Mouse (Mus musculus): Measurements from ENCODE around the gene Sowaha. TPM values are rescaled to one million over a fixed set of nuclear protein-coding genes. Genes with fewer than 3 reads are reported as not detected.

Gene Sowaha
- polyA plus RNA-seq, 1 experiment from 2014 or later, result 0.26 TPM

GRCm38 (mm10) chr11:53458996-53459395 lies 21.1 kb downstream of the Sowaha start:
- WGBS, result 63% methylated on average over 3 of the region's 3 CpGs
- no peak overlapping the region for H3K4me3 ChIP-seq
- no peaks in the 10 kb centered on the region for H3K36me3 ChIP-seq
- H3K27ac ChIP-seq, result no peak overlapping the region
- H3K9me3 ChIP-seq, result no peaks in the 10 kb centered on the region
- H3K4me1 ChIP-seq (replicated peaks), result peaks cover 31% of the 10 kb centered on the region
- peaks cover 94% of the 10 kb centered on the region for H3K27me3 ChIP-seq (ENCODE audit: insufficient read depth, poor library complexity, severe bottlenecking)
- no peak for DNase-seq (ENCODE audit: low spot score)

GRCm38 (mm10) chr11:53457372-53457954 lies 22.6 kb downstream of the Sowaha start:
- peak overlapping the region; percentile 62 for H3K4me3 ChIP-seq
- no peak for DNase-seq (ENCODE audit: low spot score)
- H3K27me3 ChIP-seq (ENCODE audit: insufficient read depth, poor library complexity, severe bottlenecking), result peaks cover 79% of the 10 kb centered on the region
- no peaks in the 10 kb centered on the region for H3K36me3 ChIP-seq
- WGBS, result 4% methylated on average over 29 of the region's 29 CpGs
- H3K9me3 ChIP-seq, result no peaks in the 10 kb centered on the region
- H3K4me1 ChIP-seq (replicated peaks), result peaks cover 18% of the 10 kb centered on the region
- peak overlapping the region; percentile 79 for H3K27ac ChIP-seq

- H3K9me3 ChIP-seq, result no peaks in the 10 kb centered on the region
- DNase-seq (ENCODE audit: low spot score), result peak; percentile 64
- peaks cover 72% of the 10 kb centered on the region for H3K27me3 ChIP-seq (ENCODE audit: insufficient read depth, poor library complexity, severe bottlenecking)
- 4% methylated on average over 42 of the region's 42 CpGs for WGBS
- H3K4me1 ChIP-seq (replicated peaks), result peaks cover 14% of the 10 kb centered on the region
- H3K36me3 ChIP-seq, result no peaks in the 10 kb centered on the region
- H3K27ac ChIP-seq, result peak within 1 kb of the TSS; percentile 79
- H3K4me3 ChIP-seq, result peak within 1 kb of the TSS; percentile 62
These were observed 23.4 kb downstream of the Sowaha start, which contains the start of the genes Gm10447 and Shroom1 for GRCm38 (mm10) chr11:53456474-53457371. Gm10447 (minus strand) TSS chr11:53457110. Shroom1 (plus strand) TSS chr11:53457205.

GRCm38 (mm10) chr11:53453031-53453430 lies 27.0 kb downstream of the Sowaha start:
- WGBS, result 88% methylated on average over 5 of the region's 5 CpGs
- DNase-seq (ENCODE audit: low spot score), result no peak

GRCm38 (mm10) chr11:53452396-53452795 lies 27.7 kb downstream of the Sowaha start:
- no peaks in the 10 kb centered on the region for H3K36me3 ChIP-seq
- no peak overlapping the region for H3K4me3 ChIP-seq
- peaks cover 7% of the 10 kb centered on the region for H3K4me1 ChIP-seq (replicated peaks)
- no peak for DNase-seq (ENCODE audit: low spot score)
- 95% methylated on average over 9 of the region's 9 CpGs for WGBS
- H3K27ac ChIP-seq, result no peak overlapping the region
- no peaks in the 10 kb centered on the region for H3K9me3 ChIP-seq
- H3K27me3 ChIP-seq (ENCODE audit: insufficient read depth, poor library complexity, severe bottlenecking), result peaks cover 36% of the 10 kb centered on the region

More at GRCm38 (mm10) chr11:53453031-53453430, 27.0 kb downstream of the Sowaha start:
- peaks cover 42% of the 10 kb centered on the region for H3K27me3 ChIP-seq (ENCODE audit: insufficient read depth, poor library complexity, severe bottlenecking)
- no peaks in the 10 kb centered on the region for H3K36me3 ChIP-seq
- H3K27ac ChIP-seq, result no peak overlapping the region
- H3K9me3 ChIP-seq, result no peaks in the 10 kb centered on the region
- H3K4me3 ChIP-seq, result no peak overlapping the region
- peaks cover 10% of the 10 kb centered on the region for H3K4me1 ChIP-seq (replicated peaks)

- no peak overlapping the region for H3K27ac ChIP-seq
- H3K36me3 ChIP-seq, result no peaks in the 10 kb centered on the region
- no peaks in the 10 kb centered on the region for H3K9me3 ChIP-seq
- H3K4me1 ChIP-seq (replicated peaks), result no peaks in the 10 kb centered on the region
- no peak overlapping the region for H3K4me3 ChIP-seq
- peaks cover 26% of the 10 kb centered on the region for H3K27me3 ChIP-seq (ENCODE audit: insufficient read depth, poor library complexity, severe bottlenecking)
- no peak for DNase-seq (ENCODE audit: low spot score)
- WGBS, result 63% methylated on average over 2 of the region's 2 CpGs
These were observed 28.7 kb downstream of the Sowaha start for GRCm38 (mm10) chr11:53451361-53451760.

- no peaks in the 10 kb centered on the region for H3K36me3 ChIP-seq
- 67% methylated on average over 15 of the region's 15 CpGs for WGBS
- DNase-seq (ENCODE audit: low spot score), result no peak
- no peak overlapping the region for H3K27ac ChIP-seq
- H3K4me1 ChIP-seq (replicated peaks), result no peaks in the 10 kb centered on the region
- peaks cover 15% of the 10 kb centered on the region for H3K27me3 ChIP-seq (ENCODE audit: insufficient read depth, poor library complexity, severe bottlenecking)
- no peak overlapping the region for H3K4me3 ChIP-seq
- no peaks in the 10 kb centered on the region for H3K9me3 ChIP-seq
These were observed 29.9 kb downstream of the Sowaha start for GRCm38 (mm10) chr11:53450070-53450705.

- Histone ChIP-seq H3K9me3 (no peaks in the 10 kb centered on the region), H3K4me1 (replicated peaks) (no peaks in the 10 kb centered on the region), H3K4me3 (no peak overlapping the region), H3K27me3 (ENCODE audit: insufficient read depth, poor library complexity, severe bottlenecking) (peaks cover 8% of the 10 kb centered on the region; the same call in 1 of the 2 replicates), H3K36me3 (no peaks in the 10 kb centered on the region), H3K27ac (no peak overlapping the region)
- WGBS, result 95% methylated on average over 1 of the region's 1 CpGs
- no peak for DNase-seq (ENCODE audit: low spot score)
These were observed 31.5 kb downstream of the Sowaha start for GRCm38 (mm10) chr11:53448529-53448928.

- Histone ChIP-seq H3K9me3 (no peaks in the 10 kb centered on the region), H3K27me3 (ENCODE audit: insufficient read depth, poor library complexity, severe bottlenecking) (peaks cover 8% of the 10 kb centered on the region; the same call in 1 of the 2 replicates), H3K36me3 (no peaks in the 10 kb centered on the region), H3K27ac (no peak overlapping the region), H3K4me1 (replicated peaks) (no peaks in the 10 kb centered on the region), H3K4me3 (no peak overlapping the region)
- no peak for DNase-seq (ENCODE audit: low spot score)
- 84% methylated on average over 8 of the region's 8 CpGs for WGBS
These were observed 32.1 kb downstream of the Sowaha start for GRCm38 (mm10) chr11:53447996-53448395.

GRCm38 (mm10) chr11:53446183-53446582 lies 33.9 kb downstream of the Sowaha start:
- Histone ChIP-seq H3K4me3 (no peak overlapping the region), H3K9me3 (no peaks in the 10 kb centered on the region), H3K27ac (no peak overlapping the region), H3K27me3 (ENCODE audit: insufficient read depth, poor library complexity, severe bottlenecking) (peaks cover 8% of the 10 kb centered on the region; the same call in 1 of the 2 replicates), H3K4me1 (replicated peaks) (no peaks in the 10 kb centered on the region), H3K36me3 (no peaks in the 10 kb centered on the region)
- no peak for DNase-seq (ENCODE audit: low spot score)
- 90% methylated on average over 13 of the region's 13 CpGs for WGBS

GRCm38 (mm10) chr11:53445562-53445961 lies 34.5 kb downstream of the Sowaha start:
- no peaks in the 10 kb centered on the region for H3K36me3 ChIP-seq
- H3K27ac ChIP-seq, result no peak overlapping the region
- no peaks in the 10 kb centered on the region for H3K9me3 ChIP-seq
- DNase-seq (ENCODE audit: low spot score), result no peak
- H3K27me3 ChIP-seq (ENCODE audit: insufficient read depth, poor library complexity, severe bottlenecking), result peaks cover 5% of the 10 kb centered on the region; the same call in 1 of the 2 replicates
- WGBS, result 67% methylated on average over 13 of the region's 13 CpGs
- no peak overlapping the region for H3K4me3 ChIP-seq
- no peaks in the 10 kb centered on the region for H3K4me1 ChIP-seq (replicated peaks)

GRCm38 (mm10) chr11:53443861-53444260 lies 36.2 kb downstream of the Sowaha start:
- DNase-seq (ENCODE audit: low spot score), result no peak
- 37% methylated on average over 6 of the region's 6 CpGs for WGBS
- Histone ChIP-seq H3K27ac (no peak overlapping the region), H3K9me3 (no peaks in the 10 kb centered on the region), H3K27me3 (ENCODE audit: insufficient read depth, poor library complexity, severe bottlenecking) (no peaks in the 10 kb centered on the region), H3K36me3 (no peaks in the 10 kb centered on the region), H3K4me1 (replicated peaks) (no peaks in the 10 kb centered on the region), H3K4me3 (no peak overlapping the region)
